Mouse (Mus musculus) lung, adult 2 months (tissue): ENCODE results near the gene Tjp2. TPM values are rescaled to one million over a fixed set of nuclear protein-coding genes. Genes with fewer than 3 reads are reported as not detected.
A peak's percentile ranks its signal among the peaks of the same experiment; 100 is the strongest.
"Not testable (repeated sequence)": the region's sequence is repeated elsewhere in the genome, so short reads cannot be mapped to it uniquely, and the experiment has no call there.

Source experiments
- DNase-seq: peaks from one replicate; pipeline ENCODE4 v3.0.0; 2022
- H3K4me1 ChIP-seq: fragments of 200-500 bp; 2 replicates; pipeline ENCODE4 v1.6.1; 2011; ENCODE audit warnings: low read length; ENCODE audit not compliant: control insufficient read depth, insufficient read depth
- H3K4me3 ChIP-seq: fragments of 200-500 bp; replicated peaks from 2 replicates; pipeline ENCODE3; 2011; ENCODE audit warnings: low read depth, mild to moderate bottlenecking, control low read depth, low read length; ENCODE audit errors: extremely low read depth
- CTCF ChIP-seq: fragments of 200-500 bp; IDR thresholded peaks from 2 replicates; pipeline ENCODE4 v1.5.1; 2011; ENCODE audit warnings: mild to moderate bottlenecking, low read length, control low read depth; ENCODE audit not compliant: insufficient read depth
- POLR2A ChIP-seq: fragments of 200-500 bp; IDR thresholded peaks from 2 replicates; pipeline ENCODE4 v1.6.1; 2011; ENCODE audit warnings: low read depth, mild to moderate bottlenecking, control low read depth, low read length, borderline replicate concordance; ENCODE audit errors: extremely low read depth
- WGBS: fragments of 180-500 bp; shearing (Covaris S2); methylation state at CpG from one replicate; pipeline ENCODE4 v1.1.7; 2018; 5-methylcytosine and 5-hydroxymethylcytosine counted together
- polyA plus RNA-seq: library from polyadenylated mRNA; depleted of rRNA; stranded (reverse); fragments of >200 nt; gene quantifications from 2 replicates; pipeline ENCODE4 v1.2.3, GENCODE M21; 2012

Tjp2 gene
- polyA plus RNA-seq, 1 experiment = 62.3 TPM

DNA sequence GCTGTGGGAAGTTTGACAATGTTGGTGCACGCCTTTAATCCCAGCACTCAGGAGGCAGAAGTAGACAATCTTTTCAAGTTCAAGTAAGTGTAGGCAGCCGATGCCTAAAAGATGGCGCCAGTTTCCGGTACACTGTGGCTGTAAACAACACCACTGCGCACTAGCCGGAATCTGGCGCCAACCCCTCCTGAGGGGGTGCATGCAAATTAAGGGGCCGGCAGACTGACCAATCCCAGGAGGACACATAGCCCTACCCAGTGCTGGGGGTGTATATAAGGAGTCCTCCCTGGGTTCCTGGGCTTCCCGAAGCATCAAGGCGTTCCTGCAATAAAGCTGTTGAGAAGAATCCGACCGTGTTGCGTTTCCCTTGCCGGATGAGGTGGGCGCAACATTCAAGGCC is 15.3 kb downstream of the Tjp2 start:
- TF ChIP-seq POLR2A = no peak
- TF ChIP-seq CTCF = no peak
- 95% methylated on average over 15 of the region's 15 CpGs for WGBS
- no peak overlapping the region for H3K4me3 ChIP-seq
- H3K4me1 ChIP-seq = peaks cover 23% of the 10 kb centered on the region
- DNase-seq = no peak

DNA sequence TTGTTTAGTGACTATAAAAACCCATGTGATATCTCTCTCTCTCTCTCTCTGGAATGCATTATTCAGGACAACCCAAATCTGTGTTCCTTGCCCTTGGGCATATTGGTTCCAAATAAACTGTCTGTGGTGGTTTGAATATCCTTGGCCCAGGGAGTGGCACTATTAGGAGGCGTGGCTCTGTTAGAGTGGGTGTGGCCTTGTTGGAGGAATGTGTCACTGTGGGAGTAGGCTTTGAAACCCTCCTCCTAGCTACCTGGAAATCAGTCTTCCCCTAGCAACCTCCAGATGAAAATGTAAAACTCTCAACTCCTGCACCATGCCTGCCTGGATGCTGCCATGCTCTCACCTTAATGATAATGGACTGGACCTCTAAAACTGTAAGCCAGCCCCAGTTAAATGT is 16.9 kb downstream of the Tjp2 start:
- H3K4me1 ChIP-seq = peaks cover 18% of the 10 kb centered on the region
- no peak for DNase-seq
- WGBS = 89% methylated on average over 1 of the region's 1 CpGs
- no peak overlapping the region for H3K4me3 ChIP-seq
- no peak for TF ChIP-seq CTCF
- no peak for TF ChIP-seq POLR2A

DNA sequence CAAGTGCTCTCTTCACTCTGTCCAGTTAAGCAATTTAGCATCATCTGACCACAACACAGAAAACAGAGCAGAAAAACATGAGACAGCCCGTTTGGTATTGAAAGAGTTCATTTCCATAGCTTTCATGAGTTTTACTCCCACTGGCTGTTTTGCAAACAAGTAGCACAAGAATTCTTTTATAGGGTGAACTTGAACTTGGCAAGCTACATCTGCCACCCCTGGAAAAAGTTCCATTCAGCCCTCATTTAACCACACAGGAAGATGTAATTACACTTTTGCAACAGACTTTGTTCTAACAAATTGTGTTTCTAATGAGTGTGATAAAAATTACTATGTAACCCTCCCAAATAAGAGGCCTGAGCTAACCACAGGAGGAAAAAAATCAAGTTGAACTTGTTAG is 19.8 kb downstream of the Tjp2 start:
- 53% methylated on average over 1 of the region's 1 CpGs for whole genome bisulfite sequencing
- H3K4me1 ChIP-seq = no peaks in the 10 kb centered on the region
- TF ChIP-seq CTCF (no peak), POLR2A (no peak)
- no peak for DNase-seq
- no peak overlapping the region for H3K4me3 ChIP-seq

DNA sequence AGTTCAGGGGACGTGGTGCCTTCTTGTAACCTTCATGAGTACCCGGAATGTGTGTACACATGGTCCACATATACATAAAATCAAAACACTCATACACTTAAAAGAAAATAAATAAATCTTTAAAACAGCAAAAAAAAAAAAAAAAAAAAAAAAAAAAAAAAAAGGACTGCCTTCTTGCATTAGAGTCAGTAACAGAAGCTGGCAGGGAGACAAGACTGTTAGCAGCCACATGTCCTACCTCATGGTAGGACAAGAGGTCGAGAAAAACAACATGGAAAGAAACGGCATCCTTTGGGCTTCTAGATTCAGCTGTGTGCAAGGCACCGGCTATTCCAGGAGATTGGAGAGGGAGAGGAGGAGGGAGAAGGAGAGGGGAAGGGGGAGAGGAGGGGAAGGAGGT is 23.0 kb downstream of the Tjp2 start:
- TF ChIP-seq POLR2A (no peak), CTCF (no peak)
- Histone ChIP-seq H3K4me3 (no peak overlapping the region), H3K4me1 (no peaks in the 10 kb centered on the region)
- WGBS = 75% methylated on average over 5 of the region's 5 CpGs
- DNase-seq = no peak

DNA sequence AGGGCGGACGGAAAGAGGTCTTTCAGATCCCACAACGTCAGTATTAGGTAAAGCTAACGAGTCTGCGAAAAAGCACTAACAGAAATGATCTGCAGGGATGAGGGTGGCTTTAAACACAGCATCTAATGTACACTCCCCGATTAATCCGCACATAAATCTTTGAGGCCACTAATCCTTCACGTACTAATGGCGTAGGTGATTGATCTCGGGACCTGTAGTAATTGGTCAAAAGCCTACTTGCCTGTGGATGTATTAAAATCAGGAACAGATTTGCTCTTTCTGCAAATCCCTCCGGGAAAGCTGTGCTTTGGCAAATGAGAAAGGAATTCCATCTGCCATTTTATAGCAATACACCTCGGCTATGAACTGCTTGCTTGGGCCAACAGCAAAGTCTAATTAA is 24.3 kb downstream of the Tjp2 start:
- 92% methylated on average over 12 of the region's 12 CpGs for WGBS

DNA sequence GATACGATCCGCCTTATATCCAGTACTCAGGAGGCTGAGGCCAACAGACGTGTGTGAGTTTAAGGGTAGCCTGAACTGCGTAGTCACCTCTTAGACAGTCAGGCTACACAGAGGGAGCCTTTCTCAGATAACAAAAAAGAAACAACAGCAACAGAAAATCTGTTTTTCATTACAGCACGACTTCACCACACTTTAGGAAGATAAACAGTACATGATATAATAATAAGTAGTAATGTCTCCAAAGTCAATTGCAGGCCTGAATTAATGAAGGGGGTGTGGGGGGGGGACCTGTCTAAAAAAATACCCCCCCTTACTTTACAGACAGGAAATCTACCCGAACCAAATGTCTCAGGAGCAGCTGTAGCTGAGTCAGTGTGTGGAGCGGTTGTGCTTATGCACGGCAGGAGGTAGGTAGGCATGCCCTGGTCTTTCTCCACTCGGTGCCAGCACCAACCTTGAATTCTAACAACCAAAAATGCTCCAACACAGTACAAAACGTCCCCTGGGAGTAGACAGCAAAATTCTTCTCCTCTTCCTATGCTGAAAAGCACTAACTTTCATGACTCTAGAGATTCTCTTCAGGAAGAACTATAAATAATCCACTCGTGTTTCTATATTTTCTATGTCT is 26.0 kb downstream of the Tjp2 start:
- no peaks in the 10 kb centered on the region for H3K4me1 ChIP-seq
- no peak for TF ChIP-seq CTCF
- TF ChIP-seq POLR2A = no peak
- 70% methylated on average over 11 of the region's 11 CpGs for WGBS
- DNase-seq = no peak
- no peak overlapping the region for H3K4me3 ChIP-seq

More for the DNA sequence above, 24.3 kb downstream of the Tjp2 start:
- Histone ChIP-seq H3K4me3 (no peak overlapping the region), H3K4me1 (no peaks in the 10 kb centered on the region)
- no peak for DNase-seq
- TF ChIP-seq POLR2A (no peak), CTCF (no peak)

DNA sequence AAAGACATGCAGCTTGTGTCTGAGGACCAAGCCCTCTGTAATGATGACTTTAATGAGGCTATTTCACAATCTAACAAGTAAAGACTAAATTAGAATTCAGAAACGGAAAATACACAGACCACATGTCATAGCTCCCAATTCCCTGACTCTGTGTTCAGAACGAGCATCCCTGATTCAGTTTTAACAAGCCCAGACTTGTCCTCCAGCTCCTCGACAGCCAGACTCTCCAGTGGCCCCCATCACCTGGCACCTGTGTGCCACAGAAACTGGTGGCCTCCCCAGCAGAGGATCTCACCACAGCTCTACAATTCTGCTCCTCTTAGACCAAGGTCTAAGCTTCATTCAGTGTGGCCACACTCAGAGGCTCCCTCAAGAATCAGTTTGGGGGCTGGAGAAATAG is 27.5 kb downstream of the Tjp2 start:
- no peak overlapping the region for H3K4me3 ChIP-seq
- TF ChIP-seq CTCF (no peak), POLR2A (no peak)
- DNase-seq = no peak
- no peaks in the 10 kb centered on the region for H3K4me1 ChIP-seq
- WGBS = 36% methylated on average over 3 of the region's 3 CpGs

DNA sequence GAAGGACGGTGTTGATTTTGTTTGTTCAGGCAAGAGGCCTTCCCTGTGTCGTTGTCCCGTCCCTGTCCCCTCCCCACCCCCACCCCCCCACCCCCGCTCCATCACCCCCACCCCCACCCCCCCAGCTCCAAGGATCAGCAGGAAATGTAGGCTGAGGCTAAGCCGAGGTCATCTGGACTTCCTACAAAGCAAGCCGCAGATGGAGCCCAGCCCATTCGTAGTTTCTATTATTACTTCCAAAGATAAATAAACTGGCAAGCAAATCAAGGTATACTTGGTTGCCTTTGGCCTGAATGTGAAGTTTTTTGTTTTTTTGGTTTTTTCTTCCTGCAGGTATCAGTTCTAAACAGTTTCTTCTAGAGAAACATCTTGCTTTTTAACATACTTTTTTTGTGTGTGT is 29.6 kb downstream of the Tjp2 start:
- no peak for TF ChIP-seq CTCF
- no peak for TF ChIP-seq POLR2A
- no peak overlapping the region for H3K4me3 ChIP-seq
- no peaks in the 10 kb centered on the region for H3K4me1 ChIP-seq
- DNase-seq = no peak
- WGBS = 34% methylated on average over 7 of the region's 7 CpGs

DNA sequence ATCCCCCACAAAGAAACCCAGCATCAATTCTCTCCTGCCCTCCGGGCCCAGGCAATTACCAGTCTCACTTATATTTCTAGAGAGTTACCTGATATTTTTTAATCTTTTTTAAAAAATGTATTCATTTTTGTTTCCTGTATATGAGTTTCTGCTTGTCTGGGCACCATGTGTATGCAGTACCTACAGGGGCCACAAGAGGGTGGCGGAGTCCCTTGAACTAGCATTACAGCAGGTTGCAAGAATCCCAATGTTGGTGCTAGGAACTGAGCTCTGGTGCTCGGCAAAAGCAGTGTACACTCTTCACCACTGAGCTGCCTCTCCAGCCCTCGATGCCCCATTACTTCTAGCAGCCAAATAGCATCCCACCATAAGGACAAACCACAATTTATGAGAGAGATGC is 30.6 kb downstream of the Tjp2 start:
- no peaks in the 10 kb centered on the region for H3K4me1 ChIP-seq
- TF ChIP-seq POLR2A (no peak), CTCF (peak; percentile 45)
- no peak overlapping the region for H3K4me3 ChIP-seq
- 98% methylated on average over 4 of the region's 4 CpGs for WGBS
- DNase-seq = no peak

DNA sequence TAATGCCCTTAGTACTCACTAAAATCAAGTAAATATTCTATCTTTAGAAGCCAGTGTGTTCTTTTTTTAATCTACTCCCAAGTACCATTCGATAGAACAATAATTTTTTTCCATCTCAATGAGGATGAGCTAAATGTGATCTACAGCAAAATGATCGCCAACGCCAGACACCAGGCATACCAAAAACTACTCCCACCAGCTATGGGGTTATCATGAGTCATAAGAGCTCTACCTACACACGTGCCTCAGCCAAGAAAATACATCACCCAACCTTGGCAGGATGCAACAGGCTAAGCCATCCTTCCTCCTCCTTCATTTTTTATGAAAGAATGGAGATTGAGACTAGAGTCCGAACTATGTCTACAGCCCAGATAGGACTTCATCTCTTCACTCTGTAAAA is 31.9 kb downstream of the Tjp2 start:
- Histone ChIP-seq H3K4me1 (no peaks in the 10 kb centered on the region), H3K4me3 (no peak overlapping the region)
- no peak for DNase-seq
- TF ChIP-seq CTCF (no peak), POLR2A (no peak)
- 88% methylated on average over 5 of the region's 5 CpGs for WGBS

DNA sequence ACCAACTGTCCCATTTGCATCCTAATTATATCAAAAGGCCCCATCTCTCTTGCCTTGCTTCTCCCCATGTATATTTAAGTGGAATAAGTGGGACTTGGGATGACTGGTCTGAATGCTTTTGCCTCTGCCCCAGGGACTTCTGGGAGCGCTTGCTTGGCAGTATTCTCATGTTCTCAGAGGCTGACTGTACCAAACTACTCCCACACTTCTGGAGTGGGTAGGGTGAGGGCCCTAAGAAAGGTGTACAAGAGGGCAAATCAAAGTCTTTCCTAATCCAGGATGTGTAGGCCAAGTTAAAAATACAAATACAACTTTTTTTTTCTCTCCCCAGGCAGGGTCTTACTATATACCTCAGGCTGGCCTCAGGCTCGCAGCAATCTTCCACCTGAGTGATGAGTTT is 37.0 kb downstream of the Tjp2 start:
- H3K4me3 ChIP-seq = no peak overlapping the region
- no peak for DNase-seq
- 66% methylated on average over 2 of the region's 2 CpGs for WGBS
- no peaks in the 10 kb centered on the region; the same call in 1 of the 2 replicates for H3K4me1 ChIP-seq
- no peak for TF ChIP-seq POLR2A
- no peak for TF ChIP-seq CTCF

DNA sequence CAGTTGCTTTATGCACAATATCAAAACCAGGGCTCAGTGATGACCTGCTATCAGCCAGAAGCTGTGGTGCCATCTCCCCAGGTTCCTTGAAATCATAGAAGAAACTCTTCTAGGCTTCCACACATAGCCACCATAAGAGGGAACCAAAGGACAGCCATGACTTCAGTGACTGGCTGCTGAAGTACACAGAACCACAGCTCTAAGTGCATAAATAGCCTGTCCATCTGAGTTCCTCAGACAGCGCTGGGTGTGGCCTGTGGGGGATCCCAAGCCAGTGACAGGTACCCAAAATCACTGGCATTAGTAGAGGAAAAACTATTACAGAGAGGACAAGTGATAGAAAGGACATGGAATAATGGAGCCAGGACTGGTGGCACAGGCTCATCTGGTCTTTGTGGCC is 37.5 kb downstream of the Tjp2 start:
- not testable (repeated sequence) for H3K4me1 ChIP-seq, DNase-seq, H3K4me3 ChIP-seq
- WGBS = 54% methylated on average over 1 of the region's 1 CpGs
